Mouse (Mus musculus) CH12.LX (cell line): ENCODE results near the gene Ankrd12.

ENCODE experiments used
- HCFC1 ChIP-seq: IDR thresholded peaks from 2 replicates; pipeline ENCODE4 v1.6.1; 2012; ENCODE audit warnings: low read depth, mild to moderate bottlenecking, inconsistent platforms, low read length, improper control_type of control experiment
- POLR2A ChIP-seq: IDR thresholded peaks from 2 replicates; pipeline ENCODE4 v1.6.1; 2011; ENCODE audit warnings: low read depth, mild to moderate bottlenecking, improper control_type of control experiment, low read length

DNA sequence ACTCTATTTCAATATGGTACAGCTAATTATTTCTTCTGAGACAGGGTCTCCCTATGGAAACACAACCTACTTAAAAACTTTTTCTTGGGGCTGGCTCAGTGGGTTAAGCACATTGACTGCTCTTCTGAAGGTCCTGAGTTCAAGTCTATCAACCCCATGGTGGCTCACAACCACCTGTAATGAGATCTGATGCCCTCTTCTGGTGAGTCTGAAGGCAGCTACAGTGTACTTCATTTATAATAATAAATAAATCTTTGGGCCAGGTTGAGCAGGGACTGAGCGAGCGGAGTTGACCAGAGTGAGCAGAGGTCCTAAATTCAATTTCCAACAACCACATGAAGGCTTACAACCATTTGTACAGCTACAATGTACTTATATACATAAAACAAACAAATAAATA lies 114.6 kb downstream of the Ankrd12 start:
- TF ChIP-seq POLR2A (no peak), HCFC1 (no peak)
